Mouse (Mus musculus): ENCODE data around the gene Slc25a43.
A peak's percentile ranks its signal among the peaks of the same experiment; 100 is the strongest.

Slc25a43 gene

DNA sequence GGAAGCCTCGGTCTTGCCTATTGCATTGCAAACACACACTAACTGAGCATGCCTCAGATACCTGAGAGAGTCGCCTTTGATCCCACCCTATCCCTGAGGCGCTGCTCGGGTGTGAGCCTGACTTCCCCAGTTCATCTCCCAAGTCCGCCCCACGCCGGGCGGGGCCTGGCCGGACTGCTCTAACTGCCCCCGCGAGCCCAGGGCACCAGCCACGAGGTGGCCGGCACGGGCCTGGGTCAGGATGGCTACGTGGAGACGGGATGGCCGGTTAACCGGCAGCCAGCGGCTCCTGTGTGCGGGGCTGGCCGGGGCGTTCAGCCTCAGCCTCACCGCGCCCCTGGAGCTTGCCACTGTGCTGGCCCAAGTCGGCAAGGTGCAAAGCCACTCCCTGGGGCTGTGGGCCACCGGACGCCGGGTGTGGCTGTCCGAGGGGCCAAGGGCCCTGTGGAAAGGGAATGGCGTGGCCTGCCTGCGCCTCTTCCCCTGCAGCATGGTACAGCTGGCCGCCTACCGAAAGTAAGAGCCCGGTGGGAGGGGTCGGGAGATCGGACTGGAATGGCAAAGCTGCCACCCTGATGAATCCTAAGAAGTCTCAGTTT is at the start of gene Slc25a43:
Slc25a43 (plus strand) TSS at position 157 of the 599 bp plus-strand sequence.
- peak; percentile 81 for DNase-seq (ENCODE audit: extremely low read depth, insufficient read length, low spot score)

DNA sequence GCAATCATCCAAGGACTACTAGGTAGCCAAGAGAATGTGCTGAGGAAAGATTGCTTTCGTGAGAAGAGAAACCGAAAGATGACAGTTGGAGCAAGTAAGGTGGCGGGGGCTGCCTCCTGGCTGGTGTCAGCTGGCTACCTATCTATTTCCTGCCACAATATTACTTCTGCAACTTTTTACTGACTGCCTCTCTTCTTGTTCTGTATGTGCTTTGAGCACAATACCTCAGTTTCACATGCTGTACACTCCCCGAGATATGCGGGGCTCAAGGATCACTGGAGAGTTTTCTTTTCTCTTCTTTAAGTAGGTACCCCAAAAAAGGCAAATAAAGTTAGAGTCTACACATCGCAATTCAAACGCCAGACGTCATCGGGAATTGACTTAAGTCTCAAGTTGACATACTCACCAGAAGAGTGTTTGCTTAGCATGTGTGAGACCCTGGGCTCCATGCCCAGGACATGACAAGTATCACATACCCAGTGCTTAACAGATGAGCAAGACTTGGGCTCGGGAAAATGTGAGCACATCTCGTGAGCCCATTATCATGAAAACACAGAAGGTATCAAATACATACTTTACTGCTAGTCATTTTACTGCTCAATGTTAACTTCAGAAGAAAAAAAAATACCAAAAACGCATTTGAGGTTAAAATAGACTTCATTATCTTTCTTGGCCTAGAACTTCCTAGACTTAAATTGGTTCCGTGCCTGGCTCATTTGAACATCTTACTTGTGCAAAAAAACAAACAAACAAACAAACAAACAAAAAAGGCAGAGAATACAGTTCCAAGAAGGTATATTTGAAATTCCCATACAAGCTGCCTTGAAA is 3.1 kb upstream of the Slc25a43 start:
- DNase-seq (ENCODE audit: extremely low read depth, insufficient read length, low spot score), result no peak

DNA sequence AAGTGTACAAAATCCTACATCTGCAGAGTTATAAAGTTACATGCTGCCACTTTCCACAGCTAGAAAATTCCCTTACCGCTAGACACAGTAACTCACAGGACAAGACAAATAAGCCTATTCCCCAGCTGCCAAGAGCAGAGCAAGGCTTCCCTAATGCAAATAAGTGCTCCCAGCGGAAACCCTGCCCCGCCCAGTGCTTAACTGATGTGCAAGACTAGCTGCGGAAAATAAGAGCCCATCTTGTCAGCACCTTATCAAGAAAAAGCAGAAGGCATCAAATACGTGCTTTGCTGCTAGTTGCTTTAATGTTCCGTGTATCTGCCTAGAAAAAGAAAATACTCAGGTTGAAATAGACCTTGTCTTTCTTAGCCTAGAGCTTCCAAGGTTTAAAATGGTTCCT is 2.2 kb upstream of the Slc25a43 start:
- no peak for DNase-seq (ENCODE audit: extremely low read depth, insufficient read length, low spot score)

DNA sequence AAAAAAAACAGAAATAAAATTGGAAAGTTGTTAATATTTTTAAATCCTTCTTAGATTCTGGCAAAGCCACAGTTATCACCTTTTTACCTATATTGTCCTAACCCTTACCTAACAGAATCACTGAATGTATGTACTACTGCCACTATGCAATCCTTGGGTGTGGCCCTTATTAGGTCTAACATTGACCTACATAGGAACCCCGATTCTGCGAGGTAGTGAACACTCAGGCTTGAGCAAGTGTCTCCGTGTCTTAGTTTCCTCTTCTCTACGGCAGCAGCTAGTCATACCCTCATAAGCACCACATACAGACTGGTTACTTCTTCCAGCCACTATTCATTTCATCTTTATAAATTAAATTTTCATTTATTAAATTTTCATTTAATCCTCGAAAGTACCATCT is 715 bp upstream of the Slc25a43 start:
- DNase-seq (ENCODE audit: extremely low read depth, insufficient read length, low spot score), result no peak

DNA sequence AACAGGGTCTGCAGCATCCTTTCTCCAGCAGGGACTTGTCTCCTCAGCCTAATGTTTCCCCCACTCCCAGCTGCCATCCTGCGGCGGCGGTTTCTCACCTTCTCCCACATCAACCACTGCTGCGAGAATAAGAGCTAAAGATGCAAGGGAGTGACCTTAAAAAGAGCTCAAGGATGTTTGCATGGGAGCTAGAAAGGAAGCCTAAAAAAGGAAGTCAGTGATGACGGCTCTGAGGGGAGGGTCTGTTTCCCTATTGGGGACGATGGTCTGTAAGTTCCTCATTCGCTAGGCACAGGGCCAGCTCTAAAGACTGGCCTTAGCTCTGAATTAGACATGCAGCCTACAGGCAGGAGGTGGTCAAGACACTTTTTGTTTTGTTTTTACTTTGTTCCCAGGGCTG is 1.3 kb downstream of the Slc25a43 start:
- peak; percentile 64 for DNase-seq (ENCODE audit: extremely low read depth, insufficient read length, low spot score)

DNA sequence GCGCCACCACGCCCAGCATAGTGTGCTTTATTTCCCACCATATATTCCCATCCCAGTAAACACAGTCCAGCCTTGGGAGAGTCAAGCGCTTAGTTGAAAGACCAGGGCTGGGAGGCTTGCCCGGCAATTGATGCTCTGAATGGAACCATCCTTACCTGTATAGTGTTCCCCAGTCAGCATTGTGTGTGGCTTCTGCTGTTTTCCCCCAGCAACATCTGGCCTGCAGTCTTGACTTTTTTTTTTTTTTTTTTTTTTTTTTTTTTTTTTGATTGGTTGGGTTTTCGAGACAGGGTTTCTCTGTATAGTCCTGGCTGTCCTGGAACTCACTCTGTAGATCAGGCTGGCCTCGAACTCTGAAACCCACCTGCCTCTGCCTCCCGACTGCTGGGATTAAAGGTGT is 1.9 kb downstream of the Slc25a43 start:
- no peak for DNase-seq (ENCODE audit: extremely low read depth, insufficient read length, low spot score)

DNA sequence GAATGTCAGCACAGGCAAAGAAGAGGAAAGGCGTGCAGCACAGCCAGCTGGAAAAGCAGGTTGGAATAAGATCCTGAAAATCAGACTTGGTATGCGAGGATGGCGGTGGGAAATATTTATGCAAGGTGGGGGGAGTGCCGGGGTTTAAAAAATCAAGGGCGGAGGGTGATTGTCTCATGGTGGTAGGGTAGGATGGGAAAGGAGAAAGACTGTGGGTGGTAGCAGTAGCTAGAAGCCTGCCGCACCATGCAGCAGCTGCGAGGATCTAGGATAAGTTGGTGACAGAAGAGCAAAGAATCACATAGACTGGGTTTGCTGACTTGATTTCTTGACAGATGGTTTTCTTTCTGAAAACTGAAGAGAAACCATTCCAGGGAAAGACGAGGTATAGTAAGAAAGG is 3.3 kb downstream of the Slc25a43 start:
- DNase-seq (ENCODE audit: extremely low read depth, insufficient read length, low spot score), result no peak

DNA sequence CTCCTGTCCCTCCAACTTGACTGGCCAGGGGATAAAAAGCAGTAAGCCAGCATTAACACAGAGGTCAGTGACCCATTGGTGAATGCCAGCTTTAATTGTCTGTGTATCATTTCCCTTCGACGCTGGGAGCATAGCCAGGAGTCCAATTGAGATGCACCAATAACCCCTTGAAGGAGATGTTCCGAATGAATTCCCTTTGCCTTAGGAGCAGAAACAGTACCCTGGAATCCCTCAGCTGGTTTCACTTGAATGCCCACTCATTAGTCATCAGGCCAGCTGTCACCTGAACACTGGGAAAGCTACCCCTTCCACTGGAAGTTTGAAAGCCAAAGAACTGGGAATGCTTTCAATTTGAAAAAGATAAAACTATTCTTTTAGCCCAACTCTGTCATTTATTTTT is 5.1 kb downstream of the Slc25a43 start:
- no peak for DNase-seq (ENCODE audit: extremely low read depth, insufficient read length, low spot score)

DNA sequence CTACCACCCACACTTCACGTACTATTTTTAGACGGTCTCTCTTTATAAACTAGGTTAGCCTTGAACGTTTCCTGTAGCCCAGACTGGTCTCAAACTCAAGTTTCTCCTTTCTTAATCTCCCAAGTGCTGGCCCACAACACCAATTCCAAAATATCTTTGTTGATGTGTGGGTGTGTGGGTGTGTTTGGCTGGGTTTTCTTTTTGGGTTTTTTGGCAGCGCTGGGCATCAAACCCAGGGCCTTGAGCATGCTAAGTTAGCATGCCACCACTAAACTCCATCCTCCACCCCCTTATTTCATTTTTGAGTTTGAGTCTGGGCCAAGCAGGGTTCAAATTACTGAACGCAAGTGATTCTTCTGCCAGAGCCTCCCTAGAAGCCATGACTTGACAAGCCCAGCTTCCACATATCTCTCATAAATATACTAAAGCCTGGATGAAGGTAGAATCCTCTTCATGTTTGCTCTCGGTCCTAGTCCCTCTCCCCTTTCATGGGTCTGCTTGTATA is 5.9 kb downstream of the Slc25a43 start:
- no peak for DNase-seq (ENCODE audit: extremely low read depth, insufficient read length, low spot score)

DNA sequence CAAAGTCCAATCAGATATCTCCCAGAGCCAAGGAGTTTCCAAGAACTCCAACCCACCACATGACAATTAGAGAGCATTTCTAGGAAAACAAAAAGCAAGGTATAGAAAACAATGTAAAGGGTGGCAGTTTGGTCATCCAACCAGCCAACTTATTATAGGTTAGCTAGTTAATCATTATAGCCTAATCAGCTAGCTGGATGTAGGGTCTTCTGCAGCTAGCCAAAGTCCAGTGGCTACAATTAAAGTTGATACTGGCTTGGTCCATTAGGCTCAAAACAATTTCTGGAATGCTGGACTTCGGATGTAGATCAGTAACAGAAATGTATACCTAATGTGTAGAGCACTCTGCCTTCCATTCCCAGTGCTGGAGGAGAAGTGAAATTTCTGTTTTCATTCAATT is 7.1 kb downstream of the Slc25a43 start:
- DNase-seq (ENCODE audit: extremely low read depth, insufficient read length, low spot score), result no peak

DNA sequence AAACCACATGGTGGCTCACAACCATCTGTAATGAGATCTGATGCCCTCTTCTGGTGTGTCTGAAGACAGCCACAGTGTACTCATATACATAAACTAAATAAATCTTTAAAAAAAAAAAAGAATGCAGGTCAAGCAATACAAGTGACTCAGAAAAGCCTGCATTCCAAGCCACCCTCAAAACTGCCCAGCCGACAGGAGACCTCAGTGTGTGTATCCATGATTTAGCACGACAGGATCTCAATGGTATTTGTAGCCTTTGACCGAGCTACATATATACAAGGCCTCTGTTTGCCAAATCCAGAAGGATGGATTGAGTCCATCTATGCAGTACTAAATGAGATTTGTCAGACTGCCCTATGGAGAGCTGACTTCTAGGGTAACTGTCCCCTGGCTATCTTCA is 9.1 kb downstream of the Slc25a43 start:
- DNase-seq (ENCODE audit: extremely low read depth, insufficient read length, low spot score), result no peak

DNA sequence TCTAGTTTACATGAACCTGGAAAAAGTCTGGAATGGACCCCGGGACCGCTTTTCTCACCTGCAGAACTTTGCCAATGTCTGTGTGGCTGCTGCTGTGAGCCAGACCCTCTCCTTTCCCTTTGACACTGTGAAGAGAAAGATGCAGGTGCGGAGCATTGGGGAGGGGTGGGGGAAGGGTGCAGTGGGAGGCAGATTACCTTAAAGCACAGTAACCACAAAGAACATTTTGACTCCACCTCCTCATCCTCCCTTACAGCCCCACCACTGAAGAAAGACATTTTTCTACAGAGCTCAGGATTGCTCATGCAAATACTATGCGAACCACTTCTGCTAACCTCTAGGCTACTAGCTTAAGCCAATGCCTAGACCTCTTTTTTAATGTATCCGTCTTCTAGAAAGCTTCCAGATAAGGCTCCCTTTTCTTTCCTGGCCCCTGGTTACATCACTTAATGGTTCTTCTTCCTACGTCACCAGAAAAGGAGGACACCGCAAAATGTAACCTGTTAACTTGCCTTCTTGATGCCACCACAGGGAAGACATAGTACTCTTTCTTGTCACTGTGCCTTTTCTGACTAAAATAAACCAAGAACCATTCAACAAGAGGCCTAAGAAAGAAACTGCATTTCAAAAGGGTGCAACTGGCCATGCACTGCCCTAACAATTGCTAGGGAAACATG is 14.5 kb downstream of the Slc25a43 start:
- no peak for DNase-seq (ENCODE audit: extremely low read depth, insufficient read length, low spot score)

DNA sequence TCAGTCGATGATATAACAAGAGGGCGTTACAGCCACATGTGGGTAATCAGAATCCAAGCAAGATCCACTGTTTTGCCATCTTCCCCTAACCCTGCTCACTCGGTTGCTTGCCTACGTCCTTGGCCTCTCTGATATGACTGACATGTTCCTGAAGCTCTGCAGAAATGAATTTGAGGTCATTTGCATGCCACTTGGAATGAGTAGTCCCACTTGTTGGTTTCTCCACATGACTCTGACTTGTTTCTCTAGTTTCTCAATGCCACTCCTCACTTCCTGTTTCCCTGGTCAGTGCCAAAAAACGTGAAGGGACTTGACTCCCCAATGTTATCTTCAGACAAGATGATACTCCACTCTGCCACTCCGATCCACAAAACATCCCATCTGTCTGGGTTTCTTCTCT is 15.1 kb downstream of the Slc25a43 start:
- DNase-seq (ENCODE audit: extremely low read depth, insufficient read length, low spot score), result no peak

DNA sequence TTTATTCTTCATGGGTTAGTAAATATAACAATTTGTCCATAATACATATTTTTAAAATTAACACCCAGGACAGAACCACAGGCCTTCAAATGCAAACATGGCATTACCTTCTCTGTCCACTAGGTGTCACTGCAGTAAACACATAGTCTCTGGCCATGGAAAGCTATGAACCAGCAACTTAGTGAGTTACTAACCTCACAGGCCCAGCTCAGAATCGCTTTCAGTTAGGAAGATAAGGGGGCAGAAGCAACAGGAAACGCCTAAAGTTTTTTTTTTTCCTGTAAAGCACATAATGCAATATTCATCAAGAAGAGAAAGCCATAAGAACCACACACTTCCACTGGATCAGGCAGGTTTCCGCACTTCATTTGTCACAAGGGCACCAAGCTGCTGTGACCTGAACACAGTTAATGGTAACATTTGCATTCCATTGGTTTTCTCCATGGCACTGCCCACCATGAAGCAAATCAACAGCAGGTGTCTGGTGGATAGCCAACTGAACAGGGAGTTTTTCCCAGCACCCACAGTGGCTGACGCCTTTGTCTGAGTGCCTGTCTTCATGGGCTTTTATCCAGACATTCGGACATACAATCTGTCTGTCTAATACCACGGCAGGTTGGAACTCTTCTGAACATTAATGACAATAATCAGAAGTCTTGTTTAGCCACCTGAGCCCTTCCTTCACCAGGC is 17.6 kb downstream of the Slc25a43 start:
- no peak for DNase-seq (ENCODE audit: extremely low read depth, insufficient read length, low spot score)

DNA sequence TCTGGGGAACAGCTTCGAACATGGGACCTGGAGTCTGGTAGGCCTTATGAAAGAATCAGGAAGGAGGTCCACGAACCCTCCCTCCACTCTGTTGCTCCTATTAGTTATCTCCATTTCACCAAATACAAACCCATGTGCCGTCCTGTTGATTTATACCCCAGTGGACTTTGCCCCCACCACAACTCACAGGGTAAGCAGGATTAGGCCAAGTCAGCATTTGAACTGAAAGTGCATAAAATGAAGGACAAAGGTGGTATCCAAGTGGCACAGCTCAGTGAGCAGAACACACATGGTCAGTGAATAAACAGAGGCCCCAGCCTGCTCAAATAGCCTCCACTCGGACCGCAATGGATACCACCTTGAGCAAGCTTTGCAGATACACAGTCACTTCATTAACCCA is 18.8 kb downstream of the Slc25a43 start:
- DNase-seq (ENCODE audit: extremely low read depth, insufficient read length, low spot score), result no peak

DNA sequence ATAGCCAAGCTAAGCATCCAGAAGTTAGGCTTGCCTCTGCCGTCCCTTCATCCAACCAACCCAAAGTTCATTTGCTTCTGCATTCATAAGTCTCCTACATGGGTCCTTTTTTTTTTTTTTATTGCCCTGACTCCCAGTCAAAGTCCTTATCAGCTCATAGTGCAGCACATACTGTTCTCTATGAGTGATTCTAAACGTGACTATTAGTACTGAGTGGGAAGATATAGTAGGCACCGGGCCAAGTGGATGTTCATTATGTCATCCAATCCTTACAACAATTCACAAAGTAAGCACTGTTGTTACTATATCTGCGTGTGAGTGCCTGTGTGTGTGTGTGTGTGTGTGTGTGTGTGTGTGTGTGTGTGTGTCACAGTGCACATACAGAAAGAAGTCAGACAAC is 19.4 kb downstream of the Slc25a43 start:
- DNase-seq (ENCODE audit: extremely low read depth, insufficient read length, low spot score), result no peak

DNA sequence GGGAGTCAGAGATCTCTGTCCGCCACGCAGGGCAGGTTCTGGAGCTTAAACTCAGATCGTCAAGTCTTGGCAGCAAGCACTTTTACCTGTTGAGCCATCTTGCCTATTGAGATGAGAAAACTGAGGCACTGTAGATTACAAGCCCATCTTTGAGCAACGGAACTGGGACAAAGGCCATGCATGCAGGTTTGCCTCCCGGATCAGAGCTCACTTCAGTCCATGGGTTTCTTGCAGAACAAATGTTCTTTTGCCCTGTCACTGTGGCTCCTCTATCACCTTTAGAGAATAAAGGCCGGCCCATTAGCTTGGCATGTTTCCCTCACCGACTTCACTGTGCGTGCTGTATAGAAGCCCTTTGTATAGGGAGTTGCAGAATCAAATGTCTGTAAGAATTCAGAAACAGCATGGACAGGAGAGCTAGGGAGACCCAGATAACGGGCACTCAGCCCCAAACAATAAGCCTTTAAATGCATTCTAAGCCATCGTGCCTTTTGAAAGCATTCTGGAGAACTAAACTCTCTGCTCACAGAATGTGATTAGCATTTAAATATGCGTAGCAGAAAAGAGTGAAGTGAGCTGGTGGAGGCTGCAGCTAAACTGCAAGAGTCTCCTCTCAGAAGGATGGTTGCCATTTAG is 20.0 kb downstream of the Slc25a43 start:
- DNase-seq (ENCODE audit: extremely low read depth, insufficient read length, low spot score), result no peak

DNA sequence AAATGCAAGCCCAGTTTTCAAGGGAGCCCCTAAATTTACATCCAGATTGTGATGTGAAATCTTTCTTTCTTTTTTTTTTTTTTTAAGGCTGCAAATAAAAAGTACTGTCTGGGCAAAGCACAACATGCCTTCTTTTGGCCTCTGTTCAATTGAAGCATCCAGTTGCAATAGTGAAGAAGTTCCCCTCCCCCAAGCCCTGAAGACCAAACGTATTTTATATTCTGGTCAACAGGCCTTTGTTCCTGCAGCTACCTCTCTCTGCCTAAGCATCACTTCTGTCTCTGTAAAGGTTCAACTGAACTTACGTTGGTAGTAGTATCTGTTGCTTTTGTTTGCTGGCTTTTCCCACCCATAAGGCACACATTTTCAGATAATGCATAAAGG is 20.5 kb downstream of the Slc25a43 start:
- no peak for DNase-seq (ENCODE audit: extremely low read depth, insufficient read length, low spot score)

DNA sequence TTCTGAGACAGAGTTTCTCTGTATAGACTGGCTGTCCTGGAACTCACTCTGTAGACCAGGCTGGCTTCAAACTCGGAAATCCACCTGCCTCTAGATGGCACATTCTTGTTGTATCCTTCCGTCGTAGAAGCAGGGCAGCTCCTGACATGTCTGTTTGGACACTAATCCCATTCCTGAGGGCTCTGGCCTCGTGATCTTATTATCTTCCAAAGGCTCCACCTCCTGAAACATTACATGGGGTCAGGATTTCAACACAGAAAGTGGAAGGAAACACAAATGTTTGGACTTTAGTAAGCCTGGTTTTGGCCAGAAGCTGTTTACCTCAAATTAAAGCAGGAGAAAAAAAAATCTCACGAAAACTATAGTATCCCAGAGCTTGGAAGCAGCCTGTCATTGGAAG is 23.9 kb downstream of the Slc25a43 start:
- DNase-seq (ENCODE audit: extremely low read depth, insufficient read length, low spot score), result no peak

DNA sequence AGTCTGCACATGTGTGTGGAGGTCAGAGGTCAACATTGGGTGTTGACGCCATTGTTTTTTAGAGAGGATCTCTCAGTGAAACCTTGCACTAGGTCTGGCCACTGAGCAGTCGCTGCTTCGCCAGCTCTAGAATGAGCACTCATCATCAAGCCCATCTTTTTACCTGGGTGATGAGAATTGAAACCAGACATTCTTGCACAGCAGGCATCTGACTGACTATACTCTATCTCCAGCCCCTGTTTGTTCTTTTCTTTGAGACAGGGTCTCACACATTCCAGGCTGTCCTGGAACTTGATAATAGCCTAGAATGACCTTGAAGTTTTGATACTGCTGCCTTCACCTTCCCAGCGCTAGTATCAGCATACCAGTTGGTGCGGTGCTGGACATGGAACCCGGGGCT is 29.1 kb downstream of the Slc25a43 start:
- no peak for DNase-seq (ENCODE audit: extremely low read depth, insufficient read length, low spot score)

DNA sequence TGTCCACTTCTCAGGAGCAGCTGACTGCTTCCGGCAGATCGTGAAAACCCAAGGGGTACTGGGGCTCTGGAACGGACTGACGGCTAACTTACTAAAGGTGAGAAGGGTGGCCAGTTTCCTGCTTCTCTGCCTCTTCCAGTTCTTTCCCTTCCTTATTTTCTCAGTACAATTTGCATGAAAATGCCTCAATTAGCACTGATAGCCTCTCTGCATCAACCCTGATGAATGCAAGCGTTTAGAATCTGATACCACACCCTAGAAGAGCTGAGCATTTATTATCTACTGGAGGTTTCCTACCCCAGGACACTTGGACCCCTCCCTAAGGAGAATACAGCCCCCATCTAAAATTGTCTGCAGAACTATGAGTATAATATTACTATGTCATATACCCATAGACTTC is 32.1 kb downstream of the Slc25a43 start:
- DNase-seq (ENCODE audit: extremely low read depth, insufficient read length, low spot score), result no peak

Measured in 3134 (cell line).